Mouse (Mus musculus) C2C12 (cell line): Measurements from ENCODE around the gene Insr.

ENCODE experiments used
- CTCF ChIP-seq: IDR thresholded peaks from one replicate; pipeline ENCODE4 v1.5.1; 2011; ENCODE audit not compliant: control insufficient read depth, insufficient read depth, insufficient read length
- MAX ChIP-seq: IDR thresholded peaks from one replicate; pipeline ENCODE4 v1.6.1; 2011; ENCODE audit warnings: mild to moderate bottlenecking, control low read depth

- TF ChIP-seq CTCF (no peak), MAX (no peak)
These were observed 971 bp upstream of the Insr start for GRCm38 (mm10) chr8:3280266-3280910.
